8 mouse cellular contexts compared by ENCODE assay signal in genomic region chr9:13694293-13694692, GRCm38 (mm10). TPM values are rescaled to one million over a fixed set of nuclear protein-coding genes. Genes with fewer than 3 reads are reported as not detected.
DNase-seq lines count a peak whose midpoint lies in the region; ATAC-seq lines count a peak whose summit lies in the region.

No protein-coding gene starts in this region.

- H3K4me2 ChIP-seq in forebrain, embryonic 13.5 days, result no peak overlapping the region
- H3K4me2 ChIP-seq in forebrain, embryonic 11.5 days (ENCODE audit: low read depth, low read length, severe bottlenecking), result no peak overlapping the region
- H3K4me2 ChIP-seq in neural tube, embryonic 15.5 days, result no peak overlapping the region

- H3K9ac ChIP-seq in forebrain, embryonic 13.5 days, result no peak overlapping the region
- H3K9ac ChIP-seq in forebrain, embryonic 11.5 days (ENCODE audit: low read length), result no peak overlapping the region
- no peak overlapping the region for H3K9ac ChIP-seq in neural tube, embryonic 15.5 days (replicated peaks)

- H3K9me3 ChIP-seq in forebrain, embryonic 13.5 days (replicated peaks), result no peaks in the 10 kb centered on the region
- H3K9me3 ChIP-seq in forebrain, embryonic 11.5 days (ENCODE audit: control insufficient read depth, low read length), result no peaks in the 10 kb centered on the region
- no peaks in the 10 kb centered on the region for H3K9me3 ChIP-seq in neural tube, embryonic 15.5 days (replicated peaks)

- no peak overlapping the region for H3K4me3 ChIP-seq in forebrain, embryonic 13.5 days
- no peak overlapping the region for H3K4me3 ChIP-seq in forebrain, embryonic 11.5 days (ENCODE audit: low read depth, low read length)
- H3K4me3 ChIP-seq in neural tube, embryonic 15.5 days (replicated peaks), result no peak overlapping the region

- no peaks in the 10 kb centered on the region for H3K27me3 ChIP-seq in forebrain, embryonic 13.5 days
- no peaks in the 10 kb centered on the region for H3K27me3 ChIP-seq in forebrain, embryonic 11.5 days (ENCODE audit: control insufficient read depth, insufficient read depth, low read length)
- H3K27me3 ChIP-seq in neural tube, embryonic 15.5 days (replicated peaks), result no peaks in the 10 kb centered on the region

- no peaks in the 10 kb centered on the region for H3K36me3 ChIP-seq in forebrain, embryonic 13.5 days (ENCODE audit: poor library complexity, severe bottlenecking)
- H3K36me3 ChIP-seq in forebrain, embryonic 11.5 days (ENCODE audit: control insufficient read depth, insufficient read depth, low read length), result no peaks in the 10 kb centered on the region
- no peaks in the 10 kb centered on the region for H3K36me3 ChIP-seq in neural tube, embryonic 15.5 days

- peak; percentile 74 for ATAC-seq in forebrain, embryonic 13.5 days
- ATAC-seq in forebrain, embryonic 11.5 days (replicated peaks; ENCODE audit: low FRiP score), result no peak
- ATAC-seq in neural tube, embryonic 15.5 days (ENCODE audit: low FRiP score), result no peak

- WGBS in forebrain, embryonic 13.5 days, result 74% methylated on average over 5 of the region's 5 CpGs
- WGBS in forebrain, embryonic 11.5 days, result 91% methylated on average over 5 of the region's 5 CpGs
- WGBS in neural tube, embryonic 15.5 days, result 68% methylated on average over 5 of the region's 5 CpGs

- H3K4me1 ChIP-seq in forebrain, embryonic 13.5 days, result peaks cover 26% of the 10 kb centered on the region
- peaks cover 5% of the 10 kb centered on the region; the same call in 1 of the 2 replicates for H3K4me1 ChIP-seq in forebrain, embryonic 11.5 days (replicated peaks; ENCODE audit: control insufficient read depth, insufficient read depth, low read length)
- H3K4me1 ChIP-seq in neural tube, embryonic 15.5 days, result peaks cover 13% of the 10 kb centered on the region

- H3K27ac ChIP-seq in forebrain, embryonic 13.5 days, result no peak overlapping the region
- H3K27ac ChIP-seq in forebrain, embryonic 11.5 days (ENCODE audit: low read depth, low read length), result no peak overlapping the region
- peak overlapping the region; percentile 51; the same call in 1 of the 2 replicates for H3K27ac ChIP-seq in neural tube, embryonic 15.5 days (replicated peaks)

- DNase-seq in forebrain, embryonic 11.5 days (ENCODE audit: low spot score), result no peak
- DNase-seq in neural tube, embryonic 10.5 days (ENCODE audit: extremely low spot score, low spot score), result no peak
- DNase-seq in kidney, postnatal 14 days, result peak; percentile 62
- peak; percentile 43 for DNase-seq in right cerebral cortex, postnatal 14 days
- DNase-seq in spleen, adult 18-20 months, result no peak
- DNase-seq in liver, result no peak

RNA-seq across cellular contexts. Expression of gene Mtmr2, which starts 53.9 kb away (rescaled TPM):
- 64.1 and 69.3 TPM in 2 replicates for polyA plus RNA-seq in forebrain, embryonic 13.5 days (2015; fragmentation: Nextera tagmentation; extraction: Ambion mirVana)
- polyA plus RNA-seq in forebrain, embryonic 11.5 days (2014; fragmentation: Nextera tagmentation; extraction: Ambion mirVana), result 70.6 and 76.9 TPM in 2 replicates
- 49.8 and 53.2 TPM in 2 replicates for polyA plus RNA-seq in neural tube, embryonic 15.5 days (2015; fragmentation: Nextera tagmentation; extraction: Ambion mirVana)

Comparison
In these comparisons a context has a peak if more than half of its experiments do, and no peak if none do; other contexts are left out.
1. DNase-seq: peak in kidney, postnatal 14 days (single experiment) and right cerebral cortex, postnatal 14 days (single experiment); none in forebrain, embryonic 11.5 days (single experiment), neural tube, embryonic 10.5 days (single experiment), spleen, adult 18-20 months (0 of 2) and liver (single experiment).